Mouse (Mus musculus) C2C12 (cell line): Measurements from ENCODE around the gene Map4. TPM values are rescaled to one million over a fixed set of nuclear protein-coding genes. Genes with fewer than 3 reads are reported as not detected.
A peak's percentile ranks its signal among the peaks of the same experiment; 100 is the strongest.

ENCODE experiments used
- H3K27me3 ChIP-seq: one replicate; pipeline ENCODE4 v1.6.1; 2011; ENCODE audit not compliant: control insufficient read depth, insufficient read depth, insufficient read length
- H3K36me3 ChIP-seq: one replicate; pipeline ENCODE4 v1.6.1; 2011; ENCODE audit not compliant: control insufficient read depth, insufficient read depth
- H3K4me3 ChIP-seq: one replicate; pipeline ENCODE4 v1.5.1; 2011; ENCODE audit warnings: mild to moderate bottlenecking, control low read depth; ENCODE audit not compliant: poor library complexity, insufficient read depth, severe bottlenecking
- H3K79me2 ChIP-seq: one replicate; pipeline ENCODE4 v1.6.1; 2011; ENCODE audit not compliant: control insufficient read depth, insufficient read depth
- H3K79me3 ChIP-seq: one replicate; pipeline ENCODE4 v1.6.1; 2011; ENCODE audit warnings: low read depth, control low read depth
- H3ac ChIP-seq: one replicate; pipeline ENCODE3; 2011; ENCODE audit warnings: low read depth; ENCODE audit not compliant: control insufficient read depth, insufficient read length
- CEBPB ChIP-seq: IDR thresholded peaks from one replicate; pipeline ENCODE4 v1.6.1; 2011; ENCODE audit warnings: low read depth, mild to moderate bottlenecking, control low read depth, moderate library complexity
- CTCF ChIP-seq: IDR thresholded peaks from one replicate; pipeline ENCODE4 v1.5.1; 2011; ENCODE audit not compliant: control insufficient read depth, insufficient read depth, insufficient read length
- FOSL1 ChIP-seq: IDR thresholded peaks from one replicate; pipeline ENCODE4 v1.8.0; 2011; ENCODE audit warnings: mild to moderate bottlenecking, low read length; ENCODE audit not compliant: poor library complexity, insufficient read depth, severe bottlenecking
- MAX ChIP-seq: IDR thresholded peaks from one replicate; pipeline ENCODE4 v1.6.1; 2011; ENCODE audit warnings: mild to moderate bottlenecking, control low read depth
- MYOD1 ChIP-seq: IDR thresholded peaks from one replicate; pipeline ENCODE4 v1.6.1; 2011; ENCODE audit warnings: low read depth; ENCODE audit not compliant: control insufficient read depth, insufficient read length
- MYOG ChIP-seq: IDR thresholded peaks from one replicate; pipeline ENCODE4 v1.6.1; 2011; ENCODE audit not compliant: control insufficient read depth, insufficient read length; ENCODE audit errors: extremely low read depth
- USF1 ChIP-seq: IDR thresholded peaks from one replicate; pipeline ENCODE4 v1.6.1; 2011; ENCODE audit warnings: low read depth, mild to moderate bottlenecking, control low read depth, moderate library complexity
- polyA plus RNA-seq: library from polyadenylated mRNA; unstranded; fragments of >200 nt; fragmentation: generic; extraction: Trizol; gene quantifications from one replicate; pipeline ENCODE4 v1.2.1, GENCODE M21; 2012; ENCODE audit warnings: missing spikeins

Gene Map4
- polyA plus RNA-seq, 1 experiment: 135 TPM

DNA sequence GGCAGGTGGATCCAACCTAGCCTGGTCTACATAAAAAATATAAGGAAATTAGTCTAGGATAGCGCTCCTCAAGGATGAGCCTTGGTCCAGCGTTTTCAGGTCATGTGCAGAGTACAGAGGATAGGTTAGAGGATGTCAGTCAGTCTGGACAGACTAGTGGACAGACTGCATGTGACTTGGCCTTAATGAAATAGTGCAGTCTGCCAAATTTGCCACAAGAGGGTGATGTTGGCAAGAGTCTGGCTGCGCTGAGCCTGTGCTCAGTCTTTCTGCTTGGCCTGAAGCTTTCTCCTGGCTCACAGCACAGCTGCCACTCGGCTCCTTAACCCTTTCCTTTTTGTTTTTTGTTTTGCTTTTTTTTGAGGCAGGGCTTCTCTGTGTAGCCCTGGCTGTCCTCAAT is 54.2 kb downstream of the Map4 start:
- peaks cover 21% of the 10 kb centered on the region for H3K79me3 ChIP-seq
- no peaks in the 10 kb centered on the region for H3K27me3 ChIP-seq
- no peak overlapping the region for H3K4me3 ChIP-seq
- H3K36me3 ChIP-seq: peaks cover 26% of the 10 kb centered on the region
- H3K79me2 ChIP-seq: peaks cover 87% of the 10 kb centered on the region
- H3ac ChIP-seq: no peak overlapping the region
- TF ChIP-seq CTCF (peak; percentile 68), USF1 (peak; percentile 48), FOSL1 (no peak)

DNA sequence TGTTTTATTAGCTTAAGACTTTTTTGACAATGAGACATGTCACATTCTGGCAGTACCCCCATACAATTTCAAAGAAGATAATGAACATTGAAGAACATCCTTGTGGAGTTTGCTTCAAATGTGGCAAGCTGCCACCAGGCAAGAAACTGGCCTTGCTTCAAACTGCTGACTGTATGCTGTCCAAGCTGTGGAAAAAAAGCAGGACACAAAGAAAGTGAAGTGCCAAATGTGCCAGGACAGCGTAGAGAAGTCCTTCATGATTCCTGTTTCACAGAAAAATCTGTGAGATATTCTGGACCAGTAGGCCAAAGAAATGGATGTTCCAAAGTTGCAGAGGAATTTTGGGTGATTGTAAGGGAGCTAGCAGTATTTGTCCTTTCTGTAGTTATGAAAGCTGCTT is 57.8 kb downstream of the Map4 start:
- no peaks in the 10 kb centered on the region for H3K27me3 ChIP-seq
- H3K36me3 ChIP-seq: peaks cover 8% of the 10 kb centered on the region
- peaks cover 84% of the 10 kb centered on the region for H3K79me2 ChIP-seq
- no peak overlapping the region for H3K4me3 ChIP-seq
- no peak overlapping the region for H3ac ChIP-seq
- peaks cover 23% of the 10 kb centered on the region for H3K79me3 ChIP-seq
- TF ChIP-seq USF1 (no peak), CTCF (no peak), CEBPB (no peak), FOSL1 (no peak), MYOG (no peak), MAX (no peak), MYOD1 (no peak)

DNA sequence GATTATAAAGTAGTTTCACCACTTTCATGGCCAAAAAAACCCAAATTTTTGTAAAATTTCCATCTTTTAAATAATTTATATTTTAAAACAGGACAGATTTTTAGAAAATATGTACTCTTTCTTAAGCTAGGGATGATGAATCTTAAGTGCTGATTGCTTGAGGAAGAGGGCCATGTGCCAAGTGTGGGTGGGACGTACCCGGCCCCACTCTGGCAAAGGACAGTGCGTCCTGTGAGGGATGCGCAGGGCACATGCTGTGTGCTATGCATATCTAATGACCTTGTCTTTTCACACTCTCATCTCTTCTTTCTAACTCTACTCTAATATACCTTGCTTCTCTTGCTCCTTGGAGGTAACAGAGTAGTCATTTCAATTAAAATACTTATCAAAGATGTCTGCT is 66.2 kb downstream of the Map4 start:
- no peaks in the 10 kb centered on the region for H3K27me3 ChIP-seq

GRCm38 (mm10) chr9:110001946-110002345 is 70.7 kb downstream of the Map4 start:
- TF ChIP-seq FOSL1 (no peak), CTCF (no peak), MYOD1 (no peak), USF1 (no peak), MAX (no peak), MYOG (no peak), CEBPB (no peak)
- H3K36me3 ChIP-seq: peaks cover 18% of the 10 kb centered on the region
- no peaks in the 10 kb centered on the region for H3K27me3 ChIP-seq
- H3K79me3 ChIP-seq: peaks cover 17% of the 10 kb centered on the region
- no peak overlapping the region for H3ac ChIP-seq
- H3K79me2 ChIP-seq: peaks cover 33% of the 10 kb centered on the region
- H3K4me3 ChIP-seq: no peak overlapping the region

More for the DNA sequence above, 66.2 kb downstream of the Map4 start:
- H3ac ChIP-seq: no peak overlapping the region
- no peak overlapping the region for H3K4me3 ChIP-seq
- peaks cover 44% of the 10 kb centered on the region for H3K79me2 ChIP-seq
- H3K36me3 ChIP-seq: peaks cover 18% of the 10 kb centered on the region
- peaks cover 10% of the 10 kb centered on the region for H3K79me3 ChIP-seq
- TF ChIP-seq MYOG (no peak), CEBPB (no peak), MYOD1 (no peak), USF1 (no peak), MAX (no peak), CTCF (no peak), FOSL1 (no peak)

GRCm38 (mm10) chr9:110002413-110002812 is 71.2 kb downstream of the Map4 start:
- Histone ChIP-seq H3K36me3 (peaks cover 18% of the 10 kb centered on the region), H3ac (no peak overlapping the region), H3K4me3 (no peak overlapping the region), H3K79me3 (peaks cover 17% of the 10 kb centered on the region), H3K27me3 (no peaks in the 10 kb centered on the region), H3K79me2 (peaks cover 30% of the 10 kb centered on the region)
- TF ChIP-seq CTCF (no peak), CEBPB (no peak), MAX (no peak), MYOG (no peak), FOSL1 (no peak), USF1 (no peak), MYOD1 (no peak)

- Histone ChIP-seq H3K36me3 (no peaks in the 10 kb centered on the region), H3K4me3 (no peak overlapping the region), H3K79me2 (peaks cover 32% of the 10 kb centered on the region), H3K79me3 (peaks cover 4% of the 10 kb centered on the region), H3ac (no peak overlapping the region), H3K27me3 (no peaks in the 10 kb centered on the region)
- TF ChIP-seq CEBPB (no peak), MAX (no peak), MYOG (no peak), USF1 (no peak), MYOD1 (no peak), FOSL1 (no peak), CTCF (no peak)
Measured at GRCm38 (mm10) chr9:110019224-110019623, 88.0 kb downstream of the Map4 start.
